Mouse (Mus musculus): ENCODE measurements around the gene Txndc2. TPM values are rescaled to one million over a fixed set of nuclear protein-coding genes. Genes with fewer than 3 reads are reported as not detected.

Gene Txndc2
- polyA plus RNA-seq, 1 experiment: not detected

- Histone ChIP-seq H3K4me1 (ENCODE audit: control insufficient read depth, insufficient read depth, insufficient read length, low read length) (peaks cover 20% of the 10 kb centered on the region), H3K27ac (replicated peaks; ENCODE audit: low read depth, low read length) (no peak overlapping the region), H3K4me3 (ENCODE audit: insufficient read depth, low read depth, low read length) (0 out of 2 replicates have a peak overlapping the region, but pooled peaks have one; percentile 30)
Measured at GRCm38 (mm10) chr17:65611721-65612120, 30.2 kb downstream of the Txndc2 start.

- H3K27ac ChIP-seq (replicated peaks; ENCODE audit: low read depth, low read length): no peak overlapping the region
- H3K4me3 ChIP-seq (ENCODE audit: insufficient read depth, low read depth, low read length): no peak overlapping the region
- peaks cover 32% of the 10 kb centered on the region for H3K4me1 ChIP-seq (ENCODE audit: control insufficient read depth, insufficient read depth, insufficient read length, low read length)
Measured at GRCm38 (mm10) chr17:65608743-65609142, 33.2 kb downstream of the Txndc2 start.

DNA sequence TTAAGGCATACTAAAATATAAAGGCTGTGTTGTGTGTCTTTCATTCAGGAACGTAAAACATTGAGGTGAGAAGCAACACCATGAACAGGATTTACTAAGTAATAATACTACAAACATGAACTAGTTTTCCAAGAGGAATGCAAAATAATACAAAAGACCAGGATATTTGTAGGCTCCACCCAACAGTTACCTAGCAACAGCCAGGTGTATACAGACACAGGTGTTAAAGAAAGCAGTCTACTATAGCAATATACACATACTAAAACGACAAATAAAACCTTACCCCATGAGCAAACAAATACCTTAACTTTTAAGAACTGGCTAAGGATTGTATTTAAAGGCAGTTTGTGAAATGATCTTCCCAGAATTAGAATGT is 33.7 kb downstream of the Txndc2 start:
- Histone ChIP-seq H3K4me3 (ENCODE audit: insufficient read depth, low read depth, low read length) (no peak overlapping the region), H3K27ac (replicated peaks; ENCODE audit: low read depth, low read length) (no peak overlapping the region), H3K4me1 (ENCODE audit: control insufficient read depth, insufficient read depth, insufficient read length, low read length) (peaks cover 32% of the 10 kb centered on the region)

- no peak overlapping the region for H3K4me3 ChIP-seq (ENCODE audit: insufficient read depth, low read depth, low read length)
- H3K27ac ChIP-seq (replicated peaks; ENCODE audit: low read depth, low read length): no peak overlapping the region
- H3K4me1 ChIP-seq (ENCODE audit: control insufficient read depth, insufficient read depth, insufficient read length, low read length): peaks cover 32% of the 10 kb centered on the region
Measured at GRCm38 (mm10) chr17:65607574-65608311, 34.2 kb downstream of the Txndc2 start.

DNA sequence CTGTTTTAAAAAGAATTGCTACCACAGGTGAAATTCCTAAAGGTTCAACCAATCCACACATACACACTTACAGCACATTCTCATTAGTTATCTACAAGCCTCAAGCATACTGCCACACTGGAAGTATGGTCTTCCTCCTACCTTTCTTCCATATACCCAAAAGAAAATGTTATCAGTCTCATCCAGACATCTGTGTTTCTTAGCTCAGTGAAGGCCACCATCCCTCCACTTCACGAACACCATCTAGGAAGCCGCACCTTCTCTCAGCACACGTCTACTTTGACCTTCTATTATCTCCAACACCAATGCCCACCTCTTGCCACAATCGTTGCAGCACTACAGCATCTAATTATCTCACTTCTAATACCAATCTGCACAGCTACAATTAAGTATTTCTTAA is 36.0 kb downstream of the Txndc2 start:
- Histone ChIP-seq H3K4me3 (ENCODE audit: insufficient read depth, low read depth, low read length) (no peak overlapping the region), H3K27ac (replicated peaks; ENCODE audit: low read depth, low read length) (no peak overlapping the region), H3K4me1 (ENCODE audit: control insufficient read depth, insufficient read depth, insufficient read length, low read length) (peaks cover 31% of the 10 kb centered on the region)

GRCm38 (mm10) chr17:65604892-65605291 is 37.1 kb downstream of the Txndc2 start:
- peaks cover 29% of the 10 kb centered on the region for H3K4me1 ChIP-seq (ENCODE audit: control insufficient read depth, insufficient read depth, insufficient read length, low read length)
- no peak overlapping the region for H3K27ac ChIP-seq (replicated peaks; ENCODE audit: low read depth, low read length)
- no peak overlapping the region for H3K4me3 ChIP-seq (ENCODE audit: insufficient read depth, low read depth, low read length)

DNA sequence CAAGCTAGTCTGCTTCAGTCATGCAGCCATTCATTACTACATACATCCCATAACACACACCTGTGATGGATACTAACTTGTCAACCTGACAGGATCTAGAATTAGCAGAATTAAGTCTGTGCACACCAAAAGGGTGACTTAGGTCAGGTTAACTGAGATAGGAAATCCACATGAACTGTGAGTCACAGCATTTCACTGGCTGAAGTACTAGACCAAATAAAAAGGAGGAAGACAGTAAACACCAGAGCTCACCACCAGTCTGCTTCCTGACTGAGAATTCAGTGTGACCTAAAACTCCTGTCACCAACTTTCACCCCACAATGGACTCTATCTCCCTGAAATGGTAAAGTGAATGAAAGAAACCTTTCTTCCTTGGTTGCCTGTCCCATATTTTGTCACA is 37.7 kb downstream of the Txndc2 start:
- Histone ChIP-seq H3K4me3 (ENCODE audit: insufficient read depth, low read depth, low read length) (no peak overlapping the region), H3K4me1 (ENCODE audit: control insufficient read depth, insufficient read depth, insufficient read length, low read length) (peaks cover 26% of the 10 kb centered on the region), H3K27ac (replicated peaks; ENCODE audit: low read depth, low read length) (no peak overlapping the region)

GRCm38 (mm10) chr17:65597857-65598486 is 44.0 kb downstream of the Txndc2 start:
- Histone ChIP-seq H3K4me1 (ENCODE audit: control insufficient read depth, insufficient read depth, insufficient read length, low read length) (peaks cover 7% of the 10 kb centered on the region), H3K4me3 (ENCODE audit: insufficient read depth, low read depth, low read length) (no peak overlapping the region), H3K27ac (replicated peaks; ENCODE audit: low read depth, low read length) (no peak overlapping the region)

- no peak overlapping the region for H3K4me3 ChIP-seq (ENCODE audit: insufficient read depth, low read depth, low read length)
- no peak overlapping the region for H3K27ac ChIP-seq (replicated peaks; ENCODE audit: low read depth, low read length)
- H3K4me1 ChIP-seq (ENCODE audit: control insufficient read depth, insufficient read depth, insufficient read length, low read length): peaks cover 7% of the 10 kb centered on the region
Measured at GRCm38 (mm10) chr17:65594687-65595086, 47.3 kb downstream of the Txndc2 start.

Other genes starting within 250 kb of the Txndc2 start
- gene Tmem232, start 101.4 kb downstream of the Txndc2 start, polyA plus RNA-seq (2012; ENCODE audit: insufficient read depth, insufficient read length, missing spikeins): not detected in 2 replicates
- gene Vapa, start 28.6 kb downstream of the Txndc2 start, polyA plus RNA-seq (2012; ENCODE audit: insufficient read depth, insufficient read length, missing spikeins): 81.7 and 128 TPM in 2 replicates
- 3.9 and 5.4 TPM in 2 replicates for gene Rab31, start 130.6 kb upstream of the Txndc2 start, polyA plus RNA-seq (2012; ENCODE audit: insufficient read depth, insufficient read length, missing spikeins)
- 13.9 and 14.4 TPM in 2 replicates for gene Ppp4r1, start 140.4 kb upstream of the Txndc2 start, polyA plus RNA-seq (2012; ENCODE audit: insufficient read depth, insufficient read length, missing spikeins)
- gene Ralbp1, start 243.6 kb upstream of the Txndc2 start, polyA plus RNA-seq (2012; ENCODE audit: insufficient read depth, insufficient read length, missing spikeins): 21.4 and 21.8 TPM in 2 replicates